Mouse (Mus musculus): ENCODE results near the gene Apom. TPM values are rescaled to one million over a fixed set of nuclear protein-coding genes. Genes with fewer than 3 reads are reported as not detected.
A peak's percentile ranks its signal among the peaks of the same experiment; 100 is the strongest.

Apom gene
- total and polyA plus RNA-seq, 3 experiments, result 0.15 to 0.79 TPM; not detected in 1

GRCm38 (mm10) chr17:35168541-35169207, 36.8 kb upstream of the Apom start (continued):
- TF ChIP-seq SMC3 (IDR thresholded peaks at IDR 0.05; ENCODE audit: low read depth, low read length) (peak; percentile 90), POLR2AphosphoS2 (IDR thresholded peaks at IDR 0.05; ENCODE audit: low read length) (no peak), RCOR1 (IDR thresholded peaks at IDR 0.05; ENCODE audit: low read depth, low read length) (no peak)

GRCm38 (mm10) chr17:35167794-35168193, 35.9 kb upstream of the Apom start:
- Histone ChIP-seq H3K9me3 (replicated peaks; ENCODE audit: insufficient read depth, low read length) (no peaks in the 10 kb centered on the region), H3K27ac (ENCODE audit: control insufficient read depth, low read depth, low read length) (no peak overlapping the region), H3K79me2 (ENCODE audit: control insufficient read depth, insufficient read depth, low read length, poor library complexity) (peaks cover 22% of the 10 kb centered on the region), H3K36me3 (ENCODE audit: control insufficient read depth in 1 of 2, insufficient read depth in 2 of 2, low read length in 2 of 2) (peaks cover under 1 to 15% of the 10 kb centered on the region in 2 experiments; a peak in 2 of 4 replicates), H3K9ac (ENCODE audit: control insufficient read depth, low read depth, low read length, poor library complexity, severe bottlenecking) (no peak overlapping the region), H3K27me3 (ENCODE audit: control insufficient read depth in 1 of 2, insufficient read depth in 2 of 2, low read length in 2 of 2) (no peaks in the 10 kb centered on the region), H3K4me3 (ENCODE audit: control insufficient read depth in 1 of 2, insufficient read depth in 1 of 2, low read depth in 2 of 2, low read length in 2 of 2) (no peak overlapping the region), H3K4me1 (ENCODE audit: control insufficient read depth in 1 of 2, insufficient read depth in 2 of 2, low read length in 2 of 2) (peaks cover 5 to 15% of the 10 kb centered on the region in 2 experiments; a peak in 3 of 4 replicates)
- TF ChIP-seq KAT2A (conservative IDR thresholded peaks at IDR 0.05; ENCODE audit: low read depth, low read length), result no peak
- no peak for TF ChIP-seq MAFK (IDR thresholded peaks at IDR 0.05; ENCODE audit: borderline replicate concordance, low read depth, low read length)
- no peak for TF ChIP-seq E2F4 (IDR thresholded peaks at IDR 0.05; ENCODE audit: borderline replicate concordance, low read depth, low read length)
- TF ChIP-seq CHD1 (IDR thresholded peaks at IDR 0.05; ENCODE audit: low read depth, low read length), result no peak
- TF ChIP-seq CHD2 (IDR thresholded peaks at IDR 0.05; ENCODE audit: low read length), result no peak
- no peak for TF ChIP-seq ZC3H11A (IDR thresholded peaks at IDR 0.05; ENCODE audit: low read depth, low read length)
- no peak for TF ChIP-seq ZKSCAN1 (IDR thresholded peaks at IDR 0.05; ENCODE audit: low read depth, low read length)
- no peak for DNase-seq (ENCODE audit: low read depth, low spot score)

GRCm38 (mm10) chr17:35166352-35167035, 34.6 kb upstream of the Apom start:
- H3K9ac ChIP-seq (ENCODE audit: control insufficient read depth, low read depth, low read length, poor library complexity, severe bottlenecking), result no peak overlapping the region; the same call in 1 of the 2 replicates
- H3K36me3 ChIP-seq (ENCODE audit: control insufficient read depth in 1 of 2, insufficient read depth in 2 of 2, low read length in 2 of 2), result peaks cover 8 to 21% of the 10 kb centered on the region in 2 experiments
- H3K4me3 ChIP-seq (ENCODE audit: control insufficient read depth in 1 of 2, insufficient read depth in 1 of 2, low read depth in 2 of 2, low read length in 2 of 2), result no peak overlapping the region
- TF ChIP-seq EP300 (IDR thresholded peaks at IDR 0.05; ENCODE audit: low read depth in 1 of 2, low read length in 2 of 2) (no peak), HCFC1 (IDR thresholded peaks at IDR 0.05; ENCODE audit: low read depth, low read length) (peak; percentile 29; the same call in 1 of the 2 replicates), RAD21 (IDR thresholded peaks at IDR 0.05; ENCODE audit: low read depth, low read length) (peak; percentile 80), ZC3H11A (IDR thresholded peaks at IDR 0.05; ENCODE audit: low read depth, low read length) (peak; percentile 78), KAT2A (conservative IDR thresholded peaks at IDR 0.05; ENCODE audit: low read depth, low read length) (no peak), CTCF (IDR thresholded peaks at IDR 0.05 in 2 of 3, conservative IDR thresholded peaks at IDR 0.05 in 1 of 3; ENCODE audit: control insufficient read depth in 1 of 3, insufficient read depth in 1 of 3, low read depth in 2 of 3, low read length in 3 of 3, poor library complexity in 1 of 3, severe bottlenecking in 1 of 3) (peak; percentile 46 to 93 (median 83)), SMC3 (IDR thresholded peaks at IDR 0.05; ENCODE audit: low read depth, low read length) (peak; percentile 90)
- no peaks in the 10 kb centered on the region for H3K27me3 ChIP-seq (ENCODE audit: control insufficient read depth in 1 of 2, insufficient read depth in 2 of 2, low read length in 2 of 2)
- H3K4me1 ChIP-seq (ENCODE audit: control insufficient read depth in 1 of 2, insufficient read depth in 2 of 2, low read length in 2 of 2), result peaks cover 3 to 13% of the 10 kb centered on the region in 2 experiments; a peak in 3 of 4 replicates
- no peaks in the 10 kb centered on the region for H3K9me3 ChIP-seq (replicated peaks; ENCODE audit: insufficient read depth, low read length)
- H3K27ac ChIP-seq (ENCODE audit: control insufficient read depth, low read depth, low read length), result no peak overlapping the region
- H3K79me2 ChIP-seq (ENCODE audit: control insufficient read depth, insufficient read depth, low read length, poor library complexity), result peaks cover 35% of the 10 kb centered on the region
- peak; percentile 90 for DNase-seq (ENCODE audit: low read depth, low spot score)
